8 mouse cellular contexts compared by ENCODE assay signal in genomic region chr2:151009515-151010085, GRCm38 (mm10). TPM values are rescaled to one million over a fixed set of nuclear protein-coding genes. Genes with fewer than 3 reads are reported as not detected.
DNase-seq lines count a peak whose midpoint lies in the region; ATAC-seq and TF ChIP-seq lines count a peak whose summit lies in the region.

No protein-coding gene starts in this region.

- H3K36me3 ChIP-seq in heart, embryonic 16.5 days (ENCODE audit: control insufficient read depth, insufficient read depth), result no peaks in the 10 kb centered on the region
- H3K36me3 ChIP-seq in hindbrain, embryonic 14.5 days (replicated peaks; ENCODE audit: control insufficient read depth, insufficient read depth), result no peaks in the 10 kb centered on the region
- no peaks in the 10 kb centered on the region for H3K36me3 ChIP-seq in midbrain, embryonic 13.5 days

- H3K4me3 ChIP-seq in heart, embryonic 16.5 days (ENCODE audit: low read length), result peak overlapping the region; percentile 77
- peak overlapping the region; percentile 52 for H3K4me3 ChIP-seq in cortical plate, adult 2 months (ENCODE audit: insufficient read depth, low read length)
- H3K4me3 ChIP-seq in hindbrain, embryonic 14.5 days (replicated peaks; ENCODE audit: low read length), result peak overlapping the region; percentile 70
- H3K4me3 ChIP-seq in midbrain, embryonic 13.5 days (replicated peaks), result peak overlapping the region; percentile 74

- DNase-seq in heart, postnatal 25 days (ENCODE audit: low spot score), result no peak
- no peak for DNase-seq in hindbrain, embryonic 14.5 days (ENCODE audit: low spot score)
- no peak for DNase-seq in cerebellum, postnatal 10 days
- no peak for DNase-seq in frontal cortex, postnatal 25 days (ENCODE audit: low spot score in 2 of 2)
- no peak for DNase-seq in adrenal gland, adult 8-10 months

- H3K9ac ChIP-seq in heart, embryonic 16.5 days (ENCODE audit: low read length), result no peak overlapping the region; the same call in 1 of the 2 replicates
- peak overlapping the region; percentile 75 for H3K9ac ChIP-seq in hindbrain, embryonic 14.5 days
- peak overlapping the region; percentile 80 for H3K9ac ChIP-seq in midbrain, embryonic 13.5 days (replicated peaks)

- whole genome bisulfite sequencing in heart, embryonic 16.5 days, result 88% methylated on average over 1 of the region's 1 CpGs
- WGBS in hindbrain, embryonic 14.5 days, result 70% methylated on average over 1 of the region's 1 CpGs
- WGBS in midbrain, embryonic 13.5 days, result 87% methylated on average over 1 of the region's 1 CpGs

- H3K27me3 ChIP-seq in heart, embryonic 16.5 days (ENCODE audit: control insufficient read depth, insufficient read depth, low read length), result 0 out of 2 replicates have a peak, but pooled peaks cover 6% of the 10 kb centered on the region
- no peaks in the 10 kb centered on the region for H3K27me3 ChIP-seq in hindbrain, embryonic 14.5 days (ENCODE audit: control insufficient read depth, insufficient read depth, low read length)
- H3K27me3 ChIP-seq in midbrain, embryonic 13.5 days, result no peaks in the 10 kb centered on the region

- no peaks in the 10 kb centered on the region for H3K9me3 ChIP-seq in heart, embryonic 16.5 days (replicated peaks; ENCODE audit: control insufficient read depth, low read length)
- no peaks in the 10 kb centered on the region for H3K9me3 ChIP-seq in hindbrain, embryonic 14.5 days (ENCODE audit: control insufficient read depth, low read length)
- H3K9me3 ChIP-seq in midbrain, embryonic 13.5 days, result no peaks in the 10 kb centered on the region

- H3K4me2 ChIP-seq in heart, embryonic 16.5 days (ENCODE audit: low read depth, low read length), result peak overlapping the region; percentile 99
- H3K4me2 ChIP-seq in hindbrain, embryonic 14.5 days (replicated peaks), result peak overlapping the region; percentile 94
- peak overlapping the region; percentile 92 for H3K4me2 ChIP-seq in midbrain, embryonic 13.5 days (replicated peaks)

- H3K4me1 ChIP-seq in heart, embryonic 16.5 days (ENCODE audit: control insufficient read depth, insufficient read depth, low read length), result no peaks in the 10 kb centered on the region
- H3K4me1 ChIP-seq in cortical plate, adult 2 months (ENCODE audit: control insufficient read depth, insufficient read depth, low read length), result no peaks in the 10 kb centered on the region
- 0 out of 2 replicates have a peak, but pooled peaks cover 6% of the 10 kb centered on the region for H3K4me1 ChIP-seq in hindbrain, embryonic 14.5 days (replicated peaks; ENCODE audit: control insufficient read depth, insufficient read depth, low read length)
- H3K4me1 ChIP-seq in midbrain, embryonic 13.5 days (replicated peaks), result peaks cover 20% of the 10 kb centered on the region

- intact Hi-C loops in heart, postnatal 25 days (cut with DNase I), result loop anchor here (10.0 kb wide), 1 partner anchor 395 kb away; no protein-coding TSS in a partner anchor

- TF ChIP-seq CTCF in cortical plate, adult 2 months (IDR thresholded peaks at IDR 0.05; ENCODE audit: extremely low read depth, insufficient read depth, low read length), result no peak

- no peak; the same call in 1 of the 2 replicates for ATAC-seq in heart, embryonic 16.5 days (replicated peaks; ENCODE audit: extremely low read depth, insufficient read depth, low FRiP score)
- peak; percentile 69 for ATAC-seq in hindbrain, embryonic 14.5 days (ENCODE audit: low FRiP score)
- peak; percentile 75 for ATAC-seq in midbrain, embryonic 13.5 days

- no peak overlapping the region for H3K27ac ChIP-seq in heart, embryonic 16.5 days (ENCODE audit: low read length)
- no peak overlapping the region for H3K27ac ChIP-seq in cortical plate, adult 2 months (ENCODE audit: insufficient read depth, low read length)
- no peak overlapping the region for H3K27ac ChIP-seq in hindbrain, embryonic 14.5 days
- H3K27ac ChIP-seq in midbrain, embryonic 13.5 days, result no peak overlapping the region

- TF ChIP-seq POLR2A in cortical plate, adult 2 months (IDR thresholded peaks at IDR 0.05; ENCODE audit: extremely low read depth, insufficient read depth, low read length), result no peak

RNA-seq across cellular contexts. Expression of gene Ninl, which starts 29.6 kb away (rescaled TPM):
- polyA plus RNA-seq in heart, embryonic 16.5 days (2015; fragmentation: Nextera tagmentation; extraction: Ambion mirVana), result 3.2 TPM in 2 replicates
- 1 to 10 TPM in 1 of 2 experiments, under 1 TPM in 1; 0.98 to 1.3 TPM for total RNA-seq in heart, postnatal 25 days (2021)
- 6.5 and 7.2 TPM in 2 replicates for polyA plus RNA-seq in cortical plate, adult 2 months (2012; rRNA removed)
- polyA plus RNA-seq in hindbrain, embryonic 14.5 days (2014; fragmentation: Nextera tagmentation; extraction: Ambion mirVana), result 4.3 and 4.7 TPM in 2 replicates
- polyA plus RNA-seq in midbrain, embryonic 13.5 days (2015; fragmentation: Nextera tagmentation; extraction: Ambion mirVana), result 6.9 and 7.0 TPM in 2 replicates
- 10 to 100 TPM; 22.3 to 36.1 (median 28.0) TPM for total RNA-seq in adrenal gland, adult 8-10 months (2022)

RNA-seq across cellular contexts. Expression of gene Nanp, which starts 29.6 kb away (rescaled TPM):
- polyA plus RNA-seq in heart, embryonic 16.5 days (2015; fragmentation: Nextera tagmentation; extraction: Ambion mirVana), result 17.8 and 22.0 TPM in 2 replicates
- 1 to 10 TPM; 1.9 to 2.1 TPM for total RNA-seq in heart, postnatal 25 days (2021)
- 19.7 and 20.5 TPM in 2 replicates for polyA plus RNA-seq in cortical plate, adult 2 months (2012; rRNA removed)
- 41.2 and 43.0 TPM in 2 replicates for polyA plus RNA-seq in hindbrain, embryonic 14.5 days (2014; fragmentation: Nextera tagmentation; extraction: Ambion mirVana)
- polyA plus RNA-seq in midbrain, embryonic 13.5 days (2015; fragmentation: Nextera tagmentation; extraction: Ambion mirVana), result 32.8 and 36.5 TPM in 2 replicates
- 10 to 100 TPM; 10.8 to 17.5 (median 17.0) TPM for total RNA-seq in adrenal gland, adult 8-10 months (2022)
